Mouse (Mus musculus): ENCODE measurements at regions not wholly inside any gene's neighbourhood (a gene's known extent, or its start where the extent isn't known, plus 50 kb on each side); places are given as distances from the start of the nearest gene placed in this dataset.

- TF ChIP-seq POLR2A (IDR thresholded peaks at IDR 0.05; ENCODE audit: insufficient read depth, low read depth, low read length): no peak
- TF ChIP-seq CTCF (IDR thresholded peaks at IDR 0.05; ENCODE audit: insufficient read depth, low read depth, low read length): no peak
These were observed 479.2 kb upstream of the Fam19a5 start for GRCm38 (mm10) chr15:87064890-87065289.
